Mouse (Mus musculus) E14TG2a.4 (cell line): ENCODE results near the gene Ppp1r32.

ENCODE experiments used
- CTCF ChIP-seq: conservative IDR thresholded peaks from 2 replicates; pipeline ENCODE4 v1.5.1; 2014; ENCODE audit warnings: low read length
- POU5F1 ChIP-seq: IDR thresholded peaks from 2 replicates; pipeline ENCODE4 v1.6.1; 2014; ENCODE audit warnings: low read length, borderline replicate concordance

DNA sequence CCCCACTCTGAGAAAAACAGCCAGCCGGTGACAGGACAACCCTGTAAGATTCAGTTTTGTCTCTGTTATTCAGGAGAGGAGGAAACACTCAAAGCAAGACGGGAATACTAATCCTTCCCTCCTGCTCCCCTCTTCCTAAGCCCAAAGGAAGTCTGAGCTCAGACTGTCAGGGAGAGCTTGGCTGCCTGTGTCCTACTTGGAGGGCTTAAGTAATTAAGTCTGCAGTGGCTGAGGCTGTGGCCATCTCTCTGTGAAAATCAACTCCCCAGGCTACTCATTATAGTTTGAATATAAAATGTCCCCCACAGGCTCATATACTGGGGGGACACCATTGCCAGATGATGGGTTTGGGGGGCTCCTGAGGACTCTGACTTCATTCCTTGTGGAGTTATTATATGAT, 14.2 kb upstream of the Ppp1r32 start:
- TF ChIP-seq CTCF (no peak), POU5F1 (no peak)
